Mouse (Mus musculus) midbrain, embryonic 16.5 days (tissue): ENCODE measurements around the gene Rpl38. TPM values are rescaled to one million over a fixed set of nuclear protein-coding genes. Genes with fewer than 3 reads are reported as not detected.
A peak's percentile ranks its signal among the peaks of the same experiment; 100 is the strongest.
"Not testable (repeated sequence)": the region's sequence is repeated elsewhere in the genome, so short reads cannot be mapped to it uniquely, and the experiment has no call there.

Experiments
- ATAC-seq: fragments of 200-750 bp; cut with Nextera tagmentation; 2 replicates; pipeline ENCODE4 v1.8.0; 2017; ENCODE audit warnings: moderate TSS enrichment
- H3K27ac ChIP-seq: fragments of 300-500 bp; sonication (generic); 2 replicates; pipeline ENCODE4 v1.5.1; 2014; ENCODE audit warnings: mild to moderate bottlenecking, low read length, mixed read lengths
- H3K27me3 ChIP-seq: fragments of 300-500 bp; sonication (generic); 2 replicates; pipeline ENCODE4 v1.6.1; 2014; ENCODE audit warnings: low read depth, low read length, mixed read lengths; ENCODE audit not compliant: control insufficient read depth, insufficient read depth
- H3K36me3 ChIP-seq: fragments of 300-500 bp; sonication (generic); 2 replicates; pipeline ENCODE4 v1.6.1; 2014; ENCODE audit warnings: mild to moderate bottlenecking, low read length, moderate library complexity, mixed read lengths; ENCODE audit not compliant: control insufficient read depth, insufficient read depth
- H3K4me1 ChIP-seq: fragments of 300-500 bp; sonication (generic); 2 replicates; pipeline ENCODE4 v1.6.1; 2014; ENCODE audit warnings: mild to moderate bottlenecking, low read length, mixed read lengths; ENCODE audit not compliant: control insufficient read depth, insufficient read depth
- H3K4me2 ChIP-seq: fragments of 300-500 bp; sonication (generic); 2 replicates; pipeline ENCODE4 v1.6.1; 2014; ENCODE audit warnings: mild to moderate bottlenecking, low read length, mixed read lengths
- H3K4me3 ChIP-seq: fragments of 300-500 bp; sonication (generic); 2 replicates; pipeline ENCODE4 v1.5.1; 2014; ENCODE audit warnings: low read depth, mild to moderate bottlenecking, low read length, moderate library complexity, mixed read lengths
- H3K9ac ChIP-seq: fragments of 300-500 bp; sonication (generic); 2 replicates; pipeline ENCODE4 v1.6.1; 2014; ENCODE audit warnings: low read depth, low read length, mixed read lengths
- H3K9me3 ChIP-seq: fragments of 300-500 bp; sonication (generic); replicated peaks from 2 replicates; pipeline ENCODE4 v1.6.1; 2014; ENCODE audit warnings: mild to moderate bottlenecking, low read length, mixed read lengths; ENCODE audit not compliant: control insufficient read depth, poor library complexity, severe bottlenecking
- WGBS: fragments of 180-500 bp; shearing (Covaris S2); extraction: QIAGEN DNeasy Blood & Tissue Kit; methylation state at CpG from one replicate; pipeline ENCODE4 v1.1.7; 2014; 5-methylcytosine and 5-hydroxymethylcytosine counted together
- polyA plus RNA-seq: library from polyadenylated mRNA; unstranded; fragments of >200 nt; fragmentation: Nextera tagmentation; extraction: Ambion mirVana; gene quantifications from 2 replicates; pipeline ENCODE4 v1.2.1, GENCODE M21; 2015

The Rpl38 gene
- polyA plus RNA-seq, 1 experiment from 2014 or later: 649 TPM

GRCm38 (mm10) chr11:114664164-114664563 is 4.2 kb upstream of the Rpl38 start:
- WGBS: 84% methylated on average over 7 of the region's 7 CpGs
- Histone ChIP-seq H3K4me3 (no peak overlapping the region), H3K36me3 (no peaks in the 10 kb centered on the region), H3K9me3 (no peaks in the 10 kb centered on the region), H3K27ac (no peak overlapping the region), H3K9ac (no peak overlapping the region), H3K27me3 (no peaks in the 10 kb centered on the region; the same call in 1 of the 2 replicates), H3K4me2 (no peak overlapping the region), H3K4me1 (peaks cover under 1% of the 10 kb centered on the region; the same call in 1 of the 2 replicates)
- no peak for ATAC-seq

DNA sequence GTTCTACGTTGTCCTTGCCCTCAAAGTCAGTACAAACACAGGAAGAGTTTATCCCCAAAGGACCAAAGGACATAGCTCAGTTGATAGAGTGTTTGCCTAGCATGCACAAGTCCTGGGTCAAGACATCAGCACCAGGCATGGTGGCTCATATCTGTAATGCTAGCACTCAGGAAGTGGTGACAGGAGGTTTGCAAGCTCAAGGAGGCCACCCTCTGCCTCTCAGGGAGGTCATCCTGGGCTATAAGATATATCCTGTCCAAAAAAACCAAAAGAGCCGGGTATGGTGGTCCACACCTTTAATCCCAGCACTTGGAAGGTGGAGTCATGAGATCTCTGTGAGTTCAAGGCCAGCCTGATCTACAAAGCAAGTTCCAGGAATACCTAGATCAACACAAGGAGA is 2.9 kb upstream of the Rpl38 start:
- no peak for ATAC-seq
- Histone ChIP-seq H3K4me2 (no peak overlapping the region), H3K4me3 (no peak overlapping the region), H3K27ac (no peak overlapping the region), H3K9ac (no peak overlapping the region), H3K9me3 (no peaks in the 10 kb centered on the region), H3K27me3 (no peaks in the 10 kb centered on the region; the same call in 1 of the 2 replicates), H3K36me3 (peaks cover under 1% of the 10 kb centered on the region; the same call in 1 of the 2 replicates), H3K4me1 (peaks cover 13% of the 10 kb centered on the region)
- 75% methylated on average over 2 of the region's 2 CpGs for WGBS

- no peaks in the 10 kb centered on the region; the same call in 1 of the 2 replicates for H3K27me3 ChIP-seq
- peaks cover 16% of the 10 kb centered on the region for H3K4me1 ChIP-seq
- ATAC-seq: no peak
- no peaks in the 10 kb centered on the region for H3K9me3 ChIP-seq
- H3K36me3 ChIP-seq: peaks cover 9% of the 10 kb centered on the region
- no peak overlapping the region for H3K9ac ChIP-seq
- WGBS: 13% methylated on average over 12 of the region's 13 CpGs
- no peak overlapping the region for H3K27ac ChIP-seq
- H3K4me2 ChIP-seq: no peak overlapping the region
- H3K4me3 ChIP-seq: no peak overlapping the region
These were observed 1.5 kb upstream of the Rpl38 start for GRCm38 (mm10) chr11:114666786-114667185.

GRCm38 (mm10) chr11:114667236-114667931 is 940 bp upstream of the Rpl38 start:
- no peak overlapping the region for H3K4me2 ChIP-seq
- ATAC-seq: no peak
- H3K9ac ChIP-seq: no peak overlapping the region
- 65% methylated on average over 17 of the region's 18 CpGs for WGBS
- H3K9me3 ChIP-seq: no peaks in the 10 kb centered on the region
- H3K27ac ChIP-seq: no peak overlapping the region
- H3K4me3 ChIP-seq: no peak overlapping the region
- H3K36me3 ChIP-seq: peaks cover 14% of the 10 kb centered on the region
- peaks cover 16% of the 10 kb centered on the region for H3K4me1 ChIP-seq
- no peaks in the 10 kb centered on the region; the same call in 1 of the 2 replicates for H3K27me3 ChIP-seq

GRCm38 (mm10) chr11:114667932-114668285 is 415 bp upstream of the Rpl38 start:
- peaks cover 16% of the 10 kb centered on the region for H3K4me1 ChIP-seq
- not testable (repeated sequence) for H3K4me3 ChIP-seq, ATAC-seq

GRCm38 (mm10) chr11:114668741-114669623 is 658 bp downstream of the Rpl38 start:
- H3K4me3 ChIP-seq: peak overlapping the region; percentile 68
- peak overlapping the region; percentile 91 for H3K27ac ChIP-seq
- WGBS: 1% methylated on average over 49 of the region's 60 CpGs
- peaks cover 16% of the 10 kb centered on the region for H3K4me1 ChIP-seq
- H3K36me3 ChIP-seq: peaks cover 28% of the 10 kb centered on the region
- no peaks in the 10 kb centered on the region for H3K9me3 ChIP-seq
- no peaks in the 10 kb centered on the region; the same call in 1 of the 2 replicates for H3K27me3 ChIP-seq
- peak overlapping the region; percentile 78 for H3K9ac ChIP-seq
- H3K4me2 ChIP-seq: peak overlapping the region; percentile 92
- ATAC-seq: peak; percentile 83

More at GRCm38 (mm10) chr11:114667932-114668285, 415 bp upstream of the Rpl38 start:
- H3K4me2 ChIP-seq, H3K27me3 ChIP-seq, H3K27ac ChIP-seq, H3K9me3 ChIP-seq, H3K9ac ChIP-seq: not testable (repeated sequence)
- 24% methylated on average over 11 of the region's 11 CpGs for WGBS
- peaks cover 18% of the 10 kb centered on the region for H3K36me3 ChIP-seq

GRCm38 (mm10) chr11:114669651-114670168 is 1.4 kb downstream of the Rpl38 start:
- no peak for ATAC-seq
- H3K27ac ChIP-seq: peak overlapping the region; percentile 91

DNA sequence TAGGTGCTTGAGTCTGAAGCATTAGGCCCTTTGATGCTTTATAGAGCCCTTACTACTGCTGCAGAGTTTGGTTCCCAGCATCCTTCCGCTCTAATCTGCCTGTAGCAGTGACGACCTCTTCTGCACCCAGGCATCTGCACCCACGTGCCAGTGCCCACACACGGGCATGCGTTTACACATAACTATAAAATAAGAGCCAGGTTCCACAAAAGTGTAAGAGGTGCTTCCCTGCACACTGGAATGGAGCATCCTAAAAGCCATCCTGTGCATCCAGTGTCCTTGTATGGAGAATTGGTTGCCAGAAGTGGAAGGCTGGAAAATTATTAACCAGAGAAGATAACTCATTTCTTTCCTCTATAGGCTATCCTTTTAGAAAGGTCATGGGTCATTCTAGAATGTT is 2.8 kb downstream of the Rpl38 start:
- Histone ChIP-seq H3K4me3 (no peak overlapping the region), H3K9ac (no peak overlapping the region), H3K27me3 (peaks cover under 1% of the 10 kb centered on the region), H3K27ac (no peak overlapping the region), H3K36me3 (peaks cover 30% of the 10 kb centered on the region), H3K9me3 (no peaks in the 10 kb centered on the region), H3K4me2 (no peak overlapping the region), H3K4me1 (peaks cover 22% of the 10 kb centered on the region)
- 93% methylated on average over 5 of the region's 5 CpGs for WGBS
- ATAC-seq: no peak

More at GRCm38 (mm10) chr11:114669651-114670168, 1.4 kb downstream of the Rpl38 start:
- no peaks in the 10 kb centered on the region for H3K9me3 ChIP-seq
- H3K27me3 ChIP-seq: no peaks in the 10 kb centered on the region; the same call in 1 of the 2 replicates
- H3K36me3 ChIP-seq: peaks cover 30% of the 10 kb centered on the region
- H3K4me3 ChIP-seq: peak overlapping the region; percentile 68
- peak overlapping the region; percentile 92 for H3K4me2 ChIP-seq
- 27% methylated on average over 12 of the region's 12 CpGs for WGBS
- peak overlapping the region; percentile 78 for H3K9ac ChIP-seq
- peaks cover 16% of the 10 kb centered on the region for H3K4me1 ChIP-seq
